Mouse (Mus musculus) heart, adult 2 months (tissue): ENCODE data around the gene Trim71. TPM values are rescaled to one million over a fixed set of nuclear protein-coding genes. Genes with fewer than 3 reads are reported as not detected.

ENCODE experiments used
- DNase-seq, 2 experiments: peaks; one replicate each; pipeline ENCODE4 v3.0.0; 2021
- H3K27ac ChIP-seq: fragments of 200-600 bp; 2 replicates; pipeline ENCODE4 v1.8.1; 2022
- H3K27me3 ChIP-seq: fragments of 200-500 bp; 2 replicates; pipeline ENCODE4 v1.6.1; 2012; ENCODE audit warnings: mild to moderate bottlenecking, low read length, inconsistent platforms, mixed read lengths; ENCODE audit not compliant: control insufficient read depth, insufficient read depth
- H3K36me3 ChIP-seq: fragments of 200-500 bp; 2 replicates; pipeline ENCODE4 v1.6.1; 2012; ENCODE audit warnings: low read length, inconsistent platforms; ENCODE audit not compliant: control insufficient read depth, insufficient read depth
- H3K4me1 ChIP-seq: fragments of 200-500 bp; 2 replicates; pipeline ENCODE4 v1.6.1; 2011; ENCODE audit warnings: low read length; ENCODE audit not compliant: control insufficient read depth, insufficient read depth
- H3K4me3 ChIP-seq: fragments of 200-600 bp; 2 replicates; pipeline ENCODE4 v1.8.1; 2022
- H3K79me2 ChIP-seq: fragments of 200-500 bp; replicated peaks from 2 replicates; pipeline ENCODE4 v1.6.1; 2012; ENCODE audit warnings: mild to moderate bottlenecking, inconsistent platforms, low read length, moderate library complexity, mixed read lengths; ENCODE audit not compliant: control insufficient read depth, insufficient read depth
- H3K9ac ChIP-seq: fragments of 200-500 bp; 2 replicates; pipeline ENCODE4 v1.6.1; 2012; ENCODE audit warnings: low read depth, mild to moderate bottlenecking, control low read depth, inconsistent platforms, low read length, mixed read lengths
- CTCF ChIP-seq: fragments of 200-600 bp; IDR thresholded peaks from 2 replicates; pipeline ENCODE4 v1.8.1; 2022; ENCODE audit warnings: antibody characterized with exemption, mild to moderate bottlenecking, moderate library complexity
- EP300 ChIP-seq: fragments of 200-500 bp; IDR thresholded peaks from 2 replicates; pipeline ENCODE4 v1.6.1; 2011; ENCODE audit warnings: low read depth, low read length, control low read depth; ENCODE audit not compliant: insufficient read depth
- POLR2A ChIP-seq: fragments of 200-500 bp; IDR thresholded peaks from 2 replicates; pipeline ENCODE4 v1.6.1; 2011; ENCODE audit warnings: mild to moderate bottlenecking, low read depth, low read length, control low read depth; ENCODE audit not compliant: insufficient read depth
- WGBS: fragments of 180-500 bp; shearing (Covaris S2); methylation state at CpG from one replicate; pipeline ENCODE4 v1.1.7; 2018; 5-methylcytosine and 5-hydroxymethylcytosine counted together
- intact Hi-C: fragments of 180-260 bp; cut with DNase I; formaldehyde crosslinking; loops from one replicate; pipeline ENCODE4 v1.15.1; 2025
- polyA plus RNA-seq: library from polyadenylated mRNA; depleted of rRNA; stranded (reverse); fragments of >200 nt; gene quantifications from 2 replicates; pipeline ENCODE4 v1.2.3, GENCODE M21; 2012
- total RNA-seq, 2 experiments: library from RNA; stranded (reverse); gene quantifications; 2 replicates each; pipeline ENCODE4 v1.2.3; 2021

Gene Trim71
- total and polyA plus RNA-seq, 3 experiments, result not detected

- intact Hi-C loops, result no loop called here
- Histone ChIP-seq H3K4me1 (no peaks in the 10 kb centered on the region), H3K79me2 (no peaks in the 10 kb centered on the region), H3K27ac (no peak overlapping the region), H3K27me3 (no peaks in the 10 kb centered on the region), H3K4me3 (no peak overlapping the region), H3K36me3 (no peaks in the 10 kb centered on the region), H3K9ac (no peak overlapping the region)
- TF ChIP-seq EP300, result no peak
- DNase-seq, result no peak
- 74% methylated on average over 7 of the region's 7 CpGs for WGBS
Measured at GRCm38 (mm10) chr9:114496469-114496868, 67.7 kb downstream of the Trim71 start.

- no peak overlapping the region for H3K27ac ChIP-seq
- H3K27me3 ChIP-seq, result no peaks in the 10 kb centered on the region
- no peaks in the 10 kb centered on the region for H3K4me1 ChIP-seq
- no peak for DNase-seq
- TF ChIP-seq CTCF, result no peak
- no peak for TF ChIP-seq POLR2A
- TF ChIP-seq EP300, result no peak
- WGBS, result 75% methylated on average over 23 of the region's 23 CpGs
- H3K4me3 ChIP-seq, result no peak overlapping the region
- no peaks in the 10 kb centered on the region for H3K79me2 ChIP-seq
- H3K36me3 ChIP-seq, result no peaks in the 10 kb centered on the region
- intact Hi-C loops, result no loop called here
- H3K9ac ChIP-seq, result no peak overlapping the region
Measured at GRCm38 (mm10) chr9:114487481-114488258, 76.5 kb downstream of the Trim71 start.

GRCm38 (mm10) chr9:114486808-114487207, 77.4 kb downstream of the Trim71 start:
- Histone ChIP-seq H3K36me3 (no peaks in the 10 kb centered on the region), H3K4me3 (no peak overlapping the region), H3K9ac (no peak overlapping the region), H3K27me3 (no peaks in the 10 kb centered on the region), H3K4me1 (no peaks in the 10 kb centered on the region), H3K79me2 (no peaks in the 10 kb centered on the region), H3K27ac (no peak overlapping the region)
- WGBS, result 85% methylated on average over 4 of the region's 4 CpGs
- no peak for TF ChIP-seq POLR2A
- TF ChIP-seq EP300, result no peak
- TF ChIP-seq CTCF, result no peak
- intact Hi-C loops, result no loop called here
- DNase-seq, result no peak

- Histone ChIP-seq H3K4me3 (no peak overlapping the region), H3K9ac (no peak overlapping the region), H3K4me1 (no peaks in the 10 kb centered on the region), H3K27me3 (no peaks in the 10 kb centered on the region), H3K79me2 (no peaks in the 10 kb centered on the region), H3K27ac (no peak overlapping the region), H3K36me3 (no peaks in the 10 kb centered on the region)
- no peak for TF ChIP-seq EP300
- DNase-seq, result no peak
- intact Hi-C loops, result no loop called here
- 73% methylated on average over 5 of the region's 5 CpGs for WGBS
Measured at GRCm38 (mm10) chr9:114484771-114485170, 79.4 kb downstream of the Trim71 start.

- WGBS, result 77% methylated on average over 3 of the region's 3 CpGs
- no peak for DNase-seq
- Histone ChIP-seq H3K79me2 (no peaks in the 10 kb centered on the region), H3K4me3 (no peak overlapping the region), H3K27ac (no peak overlapping the region), H3K27me3 (no peaks in the 10 kb centered on the region), H3K9ac (no peak overlapping the region), H3K4me1 (no peaks in the 10 kb centered on the region), H3K36me3 (no peaks in the 10 kb centered on the region)
- no peak for TF ChIP-seq EP300
- no peak for TF ChIP-seq CTCF
- no peak for TF ChIP-seq POLR2A
- intact Hi-C loops, result no loop called here
Measured at GRCm38 (mm10) chr9:114480940-114481339, 83.2 kb downstream of the Trim71 start.

- H3K27me3 ChIP-seq, result no peaks in the 10 kb centered on the region
- no peak overlapping the region for H3K27ac ChIP-seq
- TF ChIP-seq EP300, result no peak
- TF ChIP-seq CTCF, result no peak
- TF ChIP-seq POLR2A, result no peak
- WGBS, result 89% methylated on average over 9 of the region's 9 CpGs
- H3K36me3 ChIP-seq, result no peaks in the 10 kb centered on the region
- H3K9ac ChIP-seq, result no peak overlapping the region
- DNase-seq, result no peak
- no peak overlapping the region for H3K4me3 ChIP-seq
- H3K79me2 ChIP-seq, result no peaks in the 10 kb centered on the region
- H3K4me1 ChIP-seq, result no peaks in the 10 kb centered on the region
- intact Hi-C loops, result no loop called here
Measured at GRCm38 (mm10) chr9:114477019-114477418, 87.2 kb downstream of the Trim71 start.
